Mouse (Mus musculus) ES-E14 (cell line): Measurements from ENCODE around the gene Nav1. TPM values are rescaled to one million over a fixed set of nuclear protein-coding genes. Genes with fewer than 3 reads are reported as not detected.

ENCODE experiments used
- DNase-seq: peaks from one replicate; pipeline ENCODE4 v3.0.0-alpha.2; 2013; ENCODE audit warnings: low read depth, low spot score
- H3K27ac ChIP-seq: 2 replicates; pipeline ENCODE4 v1.5.1; 2012; ENCODE audit warnings: low read depth, mild to moderate bottlenecking, low read length, moderate library complexity, mixed read lengths; ENCODE audit not compliant: poor library complexity, insufficient read depth, severe bottlenecking
- H3K36me3 ChIP-seq: 2 replicates; pipeline ENCODE4 v1.6.1; 2012; ENCODE audit warnings: mild to moderate bottlenecking, low read length, moderate library complexity, mixed read lengths; ENCODE audit not compliant: control insufficient read depth, poor library complexity, insufficient read depth, severe bottlenecking
- H3K4me1 ChIP-seq, 2 experiments: fragments of 150-350 bp in 1 of 2; sonication (generic) in 1 of 2; 2 replicates each; pipeline ENCODE4 v1.6.1; 2012; ENCODE audit warnings: low read length in 2 of 2, mild to moderate bottlenecking in 1 of 2, mixed read lengths in 1 of 2; ENCODE audit not compliant: control insufficient read depth in 2 of 2, insufficient read depth in 2 of 2, poor library complexity in 1 of 2
- H3K4me3 ChIP-seq, 2 experiments: fragments of 150-350 bp in 1 of 2; sonication (generic) in 1 of 2; 2 replicates each; pipeline ENCODE4 v1.5.1; 2012; ENCODE audit warnings: low read length in 2 of 2, low read depth in 1 of 2, mild to moderate bottlenecking in 1 of 2, mixed read lengths in 1 of 2; ENCODE audit not compliant: insufficient read depth in 1 of 2, poor library complexity in 1 of 2, severe bottlenecking in 1 of 2
- H3K9ac ChIP-seq: 2 replicates; pipeline ENCODE4 v1.6.1; 2012; ENCODE audit warnings: low read depth, mild to moderate bottlenecking, low read length, mixed read lengths; ENCODE audit not compliant: poor library complexity, insufficient read depth, severe bottlenecking
- H3K9me3 ChIP-seq: fragments of 150-350 bp; sonication (generic); 2 replicates; pipeline ENCODE4 v1.6.1; 2012; ENCODE audit warnings: low read depth, mild to moderate bottlenecking, low read length; ENCODE audit not compliant: control insufficient read depth, insufficient read depth
- CHD2 ChIP-seq: IDR thresholded peaks from 2 replicates; pipeline ENCODE4 v1.6.1; 2014; ENCODE audit warnings: mild to moderate bottlenecking, low read depth, low read length, inconsistent platforms
- HCFC1 ChIP-seq: IDR thresholded peaks from 2 replicates; pipeline ENCODE4 v1.6.1; 2012; ENCODE audit warnings: low read length, inconsistent platforms, borderline replicate concordance; ENCODE audit not compliant: insufficient read depth
- MAFK ChIP-seq: IDR thresholded peaks from 2 replicates; pipeline ENCODE4 v1.6.1; 2014; ENCODE audit warnings: mild to moderate bottlenecking, low read depth, low read length, inconsistent platforms; ENCODE audit not compliant: insufficient read depth
- ZC3H11A ChIP-seq: IDR thresholded peaks from 2 replicates; pipeline ENCODE4 v1.6.1; 2012; ENCODE audit warnings: low read depth, mild to moderate bottlenecking, inconsistent platforms, low read length, borderline replicate concordance
- ZNF384 ChIP-seq: IDR thresholded peaks from 2 replicates; pipeline ENCODE4 v1.6.1; 2012; ENCODE audit warnings: low read depth, low read length, inconsistent platforms
- in situ Hi-C, 2 experiments: fragments of 600-800 bp; cut with MboI; formaldehyde crosslinking; loops; one replicate each; pipeline ENCODE4 v1.15.1; 2025; ENCODE audit warnings: low sequenced_read_pairs in 2 of 2, inconsistent platforms in 1 of 2; ENCODE audit not compliant: unreplicated experiment in 2 of 2
- total RNA-seq: library from RNA; depleted of rRNA; stranded (reverse); fragments of 300-350 nt; gene quantifications from 2 replicates; pipeline ENCODE4 v1.2.3, GENCODE M21; 2012

Gene Nav1
- total RNA-seq, 1 experiment = 11.4 TPM

DNA sequence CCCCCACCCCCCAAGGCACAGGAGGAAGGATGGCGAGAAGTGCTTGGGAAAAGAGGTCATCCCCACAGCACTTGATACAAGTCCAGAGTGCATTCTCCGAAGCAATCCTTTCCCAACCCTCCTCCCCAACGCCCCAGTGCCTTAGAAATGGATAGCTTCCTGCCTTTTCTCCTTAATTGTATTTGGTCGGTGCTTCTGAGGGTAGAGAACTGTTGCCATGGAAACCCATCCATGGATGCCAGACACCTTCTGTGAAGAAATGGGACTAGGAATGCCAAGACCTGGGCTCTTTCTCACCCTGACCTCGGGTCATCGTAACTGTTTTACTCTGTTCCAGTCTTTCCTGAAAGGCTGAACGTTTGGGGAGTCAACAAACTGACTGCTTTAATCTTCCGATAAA lies 26.1 kb downstream of the Nav1 start:
- Histone ChIP-seq H3K4me3 (no peak overlapping the region), H3K4me1 (peaks cover 7 to 36% of the 10 kb centered on the region in 2 experiments), H3K36me3 (no peaks in the 10 kb centered on the region), H3K9me3 (no peaks in the 10 kb centered on the region), H3K9ac (no peak overlapping the region), H3K27ac (no peak overlapping the region)
- in situ Hi-C loops = no loop called here
- no peak for DNase-seq
- TF ChIP-seq MAFK (no peak), ZNF384 (no peak), HCFC1 (no peak), ZC3H11A (no peak), CHD2 (no peak)

DNA sequence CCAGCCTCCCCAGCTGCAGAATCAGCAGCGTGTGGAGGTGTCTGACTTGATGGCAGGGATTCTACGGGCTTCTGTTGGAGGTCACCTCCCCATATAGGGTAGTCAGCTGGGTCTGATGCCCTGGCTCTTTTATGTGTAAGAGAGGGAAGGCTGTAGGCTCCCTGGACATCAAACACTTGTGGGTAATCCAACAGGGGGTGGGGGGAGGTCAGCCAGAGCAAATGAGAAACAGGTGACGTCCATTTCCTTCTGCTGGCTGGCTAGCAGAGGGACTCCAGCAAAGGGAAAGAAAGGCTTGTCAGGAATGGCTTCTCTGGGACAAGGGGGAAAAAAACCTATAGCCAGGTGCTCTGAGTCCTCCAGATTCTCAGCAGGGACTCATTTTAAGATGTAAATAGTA lies 28.0 kb downstream of the Nav1 start:
- Histone ChIP-seq H3K36me3 (no peaks in the 10 kb centered on the region), H3K4me1 (peaks cover 7 to 34% of the 10 kb centered on the region in 2 experiments), H3K27ac (no peak overlapping the region), H3K9ac (no peak overlapping the region), H3K9me3 (no peaks in the 10 kb centered on the region), H3K4me3 (no peak overlapping the region)
- TF ChIP-seq ZNF384 (no peak), MAFK (no peak), ZC3H11A (no peak), CHD2 (no peak), HCFC1 (no peak)
- no peak for DNase-seq
- in situ Hi-C loops = no loop called here

DNA sequence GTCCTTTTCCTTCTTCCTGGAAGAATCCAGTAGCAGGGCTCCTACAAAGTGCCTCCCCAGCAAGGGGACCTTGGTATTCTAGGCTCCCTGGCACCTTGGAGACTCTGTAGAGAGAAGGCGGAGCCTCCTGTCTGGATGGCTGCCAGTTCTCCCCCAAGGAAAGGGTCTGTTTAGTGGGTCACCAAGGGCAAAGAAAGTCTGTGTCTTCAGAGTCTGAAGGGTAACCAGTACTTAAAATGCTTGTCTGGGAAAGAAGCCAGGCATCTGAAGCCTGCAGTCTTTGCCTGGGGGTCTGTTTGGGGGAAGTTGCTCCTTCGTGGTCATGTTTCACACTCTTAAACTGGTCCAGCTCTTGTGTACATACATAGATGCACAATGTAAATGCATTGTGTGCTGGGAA lies 29.3 kb downstream of the Nav1 start:
- Histone ChIP-seq H3K4me1 (peaks cover 6 to 22% of the 10 kb centered on the region in 2 experiments), H3K27ac (no peak overlapping the region), H3K9me3 (no peaks in the 10 kb centered on the region), H3K36me3 (no peaks in the 10 kb centered on the region), H3K4me3 (no peak overlapping the region), H3K9ac (no peak overlapping the region)
- TF ChIP-seq HCFC1 = no peak
- TF ChIP-seq MAFK = no peak
- no peak for TF ChIP-seq CHD2
- TF ChIP-seq ZC3H11A = no peak
- no peak for TF ChIP-seq ZNF384
- in situ Hi-C loops = no loop called here
- DNase-seq = no peak

DNA sequence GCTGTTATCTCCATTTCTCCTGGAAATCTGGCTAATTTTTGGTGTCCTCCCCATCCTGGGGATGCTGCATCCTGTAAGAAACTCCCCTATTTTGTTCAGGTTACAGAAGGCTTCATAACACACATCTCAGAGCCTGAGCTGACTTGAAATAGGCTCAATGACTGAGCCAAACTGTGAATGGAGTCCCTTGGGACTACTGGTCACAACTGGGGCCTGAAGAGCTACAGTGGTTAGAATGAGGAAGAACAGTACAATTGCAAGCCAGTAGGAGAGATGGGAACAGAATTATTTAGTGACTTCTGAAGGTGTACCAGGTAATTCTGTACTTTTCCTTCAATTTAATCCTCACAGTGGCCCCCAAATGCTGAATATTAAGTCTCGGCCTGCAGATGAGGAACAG lies 31.7 kb downstream of the Nav1 start:
- TF ChIP-seq MAFK = no peak
- TF ChIP-seq ZNF384 = no peak
- no peak for TF ChIP-seq HCFC1
- TF ChIP-seq CHD2 = no peak
- no peak for TF ChIP-seq ZC3H11A
- no peak for DNase-seq
- no peaks in the 10 kb centered on the region for H3K9me3 ChIP-seq
- in situ Hi-C loops = no loop called here
- H3K4me1 ChIP-seq = peaks cover 5 to 17% of the 10 kb centered on the region in 2 experiments; a peak in 3 of 4 replicates
- H3K4me3 ChIP-seq = no peak overlapping the region
- H3K9ac ChIP-seq = no peak overlapping the region
- H3K36me3 ChIP-seq = no peaks in the 10 kb centered on the region
- H3K27ac ChIP-seq = no peak overlapping the region

DNA sequence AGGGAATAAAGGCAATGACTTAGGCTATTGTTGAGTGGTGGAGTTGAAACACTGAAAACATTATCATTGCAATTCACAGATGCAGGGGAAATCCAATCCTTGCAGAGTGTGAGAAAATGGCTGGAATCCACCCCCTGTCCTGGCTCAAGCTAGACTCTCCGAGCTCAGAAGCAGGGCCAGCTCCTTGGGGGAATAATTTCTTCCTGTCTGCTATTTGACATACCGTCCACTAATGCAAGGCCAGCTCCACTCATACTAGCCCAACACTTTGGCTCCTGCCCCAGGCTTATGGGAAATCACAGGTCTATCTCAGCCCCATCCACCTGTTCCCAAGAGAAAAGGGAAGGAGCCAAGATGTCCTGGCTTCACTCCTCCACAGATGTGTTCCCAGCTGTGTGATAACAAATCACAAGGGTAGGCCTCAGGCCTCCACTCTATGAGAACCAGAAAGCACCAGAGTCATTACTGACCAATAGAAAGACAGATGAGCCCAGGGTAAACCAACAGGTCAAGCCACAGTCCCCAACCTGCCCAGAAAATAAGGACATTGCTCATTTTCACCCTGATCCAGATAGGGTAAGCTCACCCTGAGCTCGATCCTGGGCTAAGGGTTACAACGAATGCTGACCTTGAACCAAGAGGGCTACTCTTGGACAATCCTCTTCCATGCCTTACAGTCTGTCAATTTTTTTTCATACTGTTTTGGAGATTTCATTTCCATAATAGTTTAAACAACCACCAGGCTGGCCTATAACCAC lies 32.5 kb downstream of the Nav1 start:
- in situ Hi-C loops = no loop called here
- DNase-seq = no peak
- H3K9me3 ChIP-seq = no peaks in the 10 kb centered on the region
- H3K27ac ChIP-seq = no peak overlapping the region
- H3K4me3 ChIP-seq = no peak overlapping the region
- TF ChIP-seq HCFC1 (no peak), MAFK (no peak), ZC3H11A (no peak), CHD2 (no peak), ZNF384 (no peak)
- H3K9ac ChIP-seq = no peak overlapping the region
- H3K36me3 ChIP-seq = no peaks in the 10 kb centered on the region
- H3K4me1 ChIP-seq = peaks cover 3 to 10% of the 10 kb centered on the region in 2 experiments; a peak in 2 of 4 replicates
